Mouse (Mus musculus): ENCODE measurements around the gene 2310033P09Rik.
"Not testable (repeated sequence)": the region's sequence is repeated elsewhere in the genome, so short reads cannot be mapped to it uniquely, and the experiment has no call there.

2310033P09Rik gene

GRCm38 (mm10) chr11:59201216-59202002 lies 6.7 kb upstream of the 2310033P09Rik start:
- no peak for DNase-seq

- peak; percentile 91 for DNase-seq
Measured at GRCm38 (mm10) chr11:59202081-59202995, 5.8 kb upstream of the 2310033P09Rik start, which contains the start of gene Mrpl55. Gene Mrpl55, plus strand, starts transcription at chr11:59202486.

- peak; percentile 78 for DNase-seq
Measured at GRCm38 (mm10) chr11:59209003-59209441, 901 bp downstream of the 2310033P09Rik start.

- DNase-seq = no peak
Measured at GRCm38 (mm10) chr11:59209580-59209979, 1.5 kb downstream of the 2310033P09Rik start.

- no peak for DNase-seq
Measured at GRCm38 (mm10) chr11:59210020-59210419, 1.9 kb downstream of the 2310033P09Rik start.

- DNase-seq = not testable (repeated sequence)
Measured at GRCm38 (mm10) chr11:59211561-59211960, 3.4 kb downstream of the 2310033P09Rik start.

GRCm38 (mm10) chr11:59212320-59212719 lies 4.2 kb downstream of the 2310033P09Rik start:
- DNase-seq = not testable (repeated sequence)

GRCm38 (mm10) chr11:59212892-59213494 lies 4.9 kb downstream of the 2310033P09Rik start:
- DNase-seq = no peak

GRCm38 (mm10) chr11:59216955-59217354 lies 8.8 kb downstream of the 2310033P09Rik start:
- no peak for DNase-seq

GRCm38 (mm10) chr11:59218389-59218998 lies 10.4 kb downstream of the 2310033P09Rik start:
- DNase-seq = no peak

- DNase-seq = no peak
Measured at GRCm38 (mm10) chr11:59219064-59219463, 10.9 kb downstream of the 2310033P09Rik start.

GRCm38 (mm10) chr11:59221604-59222003 lies 13.5 kb downstream of the 2310033P09Rik start:
- DNase-seq = no peak

GRCm38 (mm10) chr11:59222306-59222705 lies 14.2 kb downstream of the 2310033P09Rik start:
- DNase-seq = no peak

GRCm38 (mm10) chr11:59224025-59224424 lies 15.9 kb downstream of the 2310033P09Rik start:
- no peak for DNase-seq

GRCm38 (mm10) chr11:59224470-59224869 lies 16.3 kb downstream of the 2310033P09Rik start:
- no peak for DNase-seq

GRCm38 (mm10) chr11:59225167-59225566 lies 17.0 kb downstream of the 2310033P09Rik start:
- no peak for DNase-seq

GRCm38 (mm10) chr11:59226251-59226650 lies 18.1 kb downstream of the 2310033P09Rik start:
- no peak for DNase-seq

- DNase-seq = no peak
Measured at GRCm38 (mm10) chr11:59226787-59227603, 18.9 kb downstream of the 2310033P09Rik start.

GRCm38 (mm10) chr11:59227604-59228121 lies 19.5 kb downstream of the 2310033P09Rik start:
- DNase-seq = no peak

GRCm38 (mm10) chr11:59228122-59228953 lies 20.2 kb downstream of the 2310033P09Rik start, which contains the start of gene Arf1:
Gene Arf1, minus strand, starts transcription at chr11:59228270.
- peak; percentile 96 for DNase-seq

Data from cerebellum, adult 9-11 months (tissue).